Mouse (Mus musculus) MN1 (cell line): ENCODE measurements around the gene Zbtb32.

Experiments
- DNase-seq: peaks from one replicate; pipeline ENCODE4 v3.0.0-alpha.2; 2016; ENCODE audit warnings: low spot score

The Zbtb32 gene

DNA sequence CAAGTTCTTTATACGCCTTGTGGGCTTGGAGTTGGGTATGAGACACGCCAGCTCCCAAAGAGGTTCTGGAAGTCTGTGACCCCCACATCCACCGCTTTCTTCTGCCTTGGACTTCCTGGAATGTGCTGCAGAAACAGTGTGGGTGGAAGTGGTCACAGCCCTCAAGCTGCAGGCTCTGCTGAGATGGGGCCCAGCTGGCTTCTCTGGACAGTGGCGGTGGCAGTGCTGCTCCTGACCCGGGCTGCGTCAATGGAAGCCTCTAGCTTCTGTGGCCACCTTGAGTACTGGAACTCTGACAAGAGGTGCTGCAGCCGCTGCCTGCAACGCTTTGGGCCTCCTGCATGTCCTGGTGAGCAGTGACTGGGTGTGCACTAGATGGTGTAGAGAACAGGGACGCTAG lies 32.7 kb downstream of the Zbtb32 start:
- no peak for DNase-seq

DNA sequence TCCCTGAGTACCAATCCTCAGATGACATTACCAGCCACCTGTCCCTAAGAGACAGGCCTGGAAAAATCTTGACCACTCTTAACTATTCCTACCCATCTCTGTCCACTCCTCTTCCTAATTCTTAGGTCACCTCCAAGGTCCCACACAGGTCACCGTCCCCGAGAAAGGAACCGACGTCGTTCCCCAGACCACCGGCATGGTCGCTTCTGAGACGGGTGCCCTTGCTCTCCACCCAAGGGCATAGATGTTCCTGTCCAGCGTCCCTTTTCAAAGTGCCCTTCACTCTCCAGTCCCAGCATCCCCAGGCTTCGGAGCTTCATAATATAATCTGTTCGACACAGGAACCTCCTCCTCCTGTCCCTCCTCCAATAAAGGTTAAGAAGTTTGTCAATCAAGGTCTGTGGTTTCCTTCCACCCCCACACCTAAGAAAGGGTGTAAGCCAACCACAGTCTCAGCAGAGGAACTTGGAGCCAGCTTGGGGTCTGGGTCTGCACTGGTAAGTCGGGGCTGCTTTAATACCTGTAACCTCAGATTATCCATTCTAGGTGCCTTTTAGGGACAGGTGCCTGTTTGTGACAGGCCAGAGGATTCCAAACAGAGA lies 33.6 kb downstream of the Zbtb32 start, which contains the start of gene Igflr1:
Gene Igflr1, plus strand, starts transcription at position 458 of the 602 bp plus-strand sequence.
- DNase-seq, result no peak

DNA sequence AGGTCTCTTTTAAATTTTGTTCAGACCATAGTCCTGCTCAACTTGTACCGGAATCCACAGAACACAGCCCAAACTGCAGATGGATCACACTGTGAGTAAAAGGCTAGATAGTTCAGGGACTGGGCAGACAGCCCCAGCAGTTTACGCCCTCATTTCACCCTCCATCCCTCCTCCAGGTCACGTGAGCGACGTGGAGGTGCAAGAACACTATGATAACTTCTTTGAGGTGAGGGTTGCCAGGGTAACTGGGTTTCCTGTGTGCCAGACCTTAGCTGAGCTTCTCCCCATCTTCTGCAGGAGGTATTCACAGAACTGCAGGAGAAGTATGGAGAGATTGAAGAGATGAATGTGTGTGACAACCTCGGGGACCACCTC lies 34.8 kb downstream of the Zbtb32 start:
- DNase-seq, result no peak

DNA sequence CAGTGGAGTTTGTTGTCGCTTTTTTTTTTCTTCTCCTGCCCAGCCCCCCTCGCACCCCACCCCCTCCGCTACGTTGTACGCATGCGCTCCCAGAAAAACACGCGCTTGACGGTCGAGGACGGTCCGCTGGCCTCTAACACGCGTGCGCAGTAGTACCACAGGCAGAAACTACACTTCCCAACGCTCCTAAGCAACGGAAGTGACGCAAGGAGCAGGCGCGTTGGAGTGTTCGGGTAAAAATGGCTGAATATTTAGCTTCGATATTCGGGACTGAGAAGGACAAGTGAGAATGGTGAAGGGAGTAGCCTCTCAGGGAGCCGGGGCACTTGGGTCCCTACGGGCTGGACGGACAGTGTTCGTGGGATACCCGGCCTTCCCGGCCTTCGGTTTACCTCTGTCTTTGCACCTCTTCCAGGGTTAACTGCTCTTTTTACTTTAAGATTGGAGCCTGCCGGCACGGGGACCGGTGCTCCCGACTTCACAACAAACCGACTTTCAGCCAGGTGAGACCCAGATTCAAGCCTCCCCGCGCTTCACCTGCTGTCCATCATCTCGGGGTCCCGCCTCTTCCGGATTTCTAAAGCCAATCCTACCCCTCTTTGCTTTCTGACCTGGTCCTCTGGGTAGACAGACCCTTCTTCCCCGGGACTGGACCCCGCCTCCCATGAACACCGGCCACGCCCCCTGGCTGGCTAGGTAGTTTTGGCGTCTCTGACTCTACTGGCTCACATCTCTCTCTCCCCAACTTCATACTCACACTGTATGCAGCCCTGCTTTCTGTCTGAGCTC lies 35.4 kb downstream of the Zbtb32 start, which contains the start of the genes U2af1l4, Gm49396 and Psenen:
Gene U2af1l4, plus strand, starts transcription at position 185 of the 789 bp plus-strand sequence.
Gene Gm49396, plus strand, starts transcription at position 228 of the 789 bp plus-strand sequence.
Gene Psenen, minus strand, starts transcription at position 511 of the 789 bp plus-strand sequence.
- DNase-seq, result peak; percentile 97

DNA sequence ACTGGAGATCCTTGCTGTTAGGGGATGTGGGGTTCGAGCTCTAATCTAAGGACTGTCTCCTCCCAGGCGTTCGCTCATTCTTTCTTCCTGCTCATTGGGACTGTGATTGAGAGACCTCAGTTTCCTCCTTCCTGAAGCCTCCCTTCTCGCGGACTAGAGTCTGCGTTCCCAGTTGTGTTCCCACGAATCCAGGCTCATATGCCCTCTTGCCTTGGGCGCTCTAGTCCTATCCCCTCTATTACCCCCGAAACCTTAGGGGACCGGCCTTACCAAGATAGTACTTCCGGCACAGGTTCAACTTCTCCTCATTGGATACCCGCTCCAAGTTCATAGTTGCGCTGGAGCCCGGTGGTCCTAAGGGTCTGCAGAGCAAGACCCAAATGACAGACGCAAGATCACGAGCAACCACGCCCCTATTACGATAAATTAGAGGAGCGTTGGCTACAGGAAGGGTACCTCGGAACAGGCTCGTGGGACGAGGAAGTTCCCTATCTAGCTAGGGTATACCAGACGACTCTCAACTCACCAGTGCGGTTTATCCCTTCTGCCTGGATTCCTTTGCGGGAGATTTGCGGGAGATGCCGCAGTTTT lies 36.1 kb downstream of the Zbtb32 start:
- peak; percentile 17 for DNase-seq

DNA sequence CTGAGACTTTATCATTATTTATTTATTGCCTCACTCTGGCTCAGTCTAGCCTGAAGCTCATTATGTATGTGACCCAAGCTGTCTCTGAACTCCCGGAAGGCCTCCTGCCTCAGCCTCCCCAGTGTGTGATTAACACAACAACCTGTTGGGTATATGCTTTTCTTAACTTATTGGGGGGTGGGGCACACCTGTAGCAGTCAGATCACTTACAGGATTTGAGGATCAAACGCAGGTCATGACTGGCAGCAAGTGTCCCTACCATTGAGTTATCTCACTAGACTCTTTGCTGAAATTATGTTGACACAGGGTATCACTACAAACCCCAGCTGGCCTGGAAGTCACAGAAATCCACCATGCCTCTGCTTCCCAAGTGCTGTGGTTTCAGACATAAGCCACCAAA lies 38.4 kb downstream of the Zbtb32 start:
- no peak for DNase-seq

DNA sequence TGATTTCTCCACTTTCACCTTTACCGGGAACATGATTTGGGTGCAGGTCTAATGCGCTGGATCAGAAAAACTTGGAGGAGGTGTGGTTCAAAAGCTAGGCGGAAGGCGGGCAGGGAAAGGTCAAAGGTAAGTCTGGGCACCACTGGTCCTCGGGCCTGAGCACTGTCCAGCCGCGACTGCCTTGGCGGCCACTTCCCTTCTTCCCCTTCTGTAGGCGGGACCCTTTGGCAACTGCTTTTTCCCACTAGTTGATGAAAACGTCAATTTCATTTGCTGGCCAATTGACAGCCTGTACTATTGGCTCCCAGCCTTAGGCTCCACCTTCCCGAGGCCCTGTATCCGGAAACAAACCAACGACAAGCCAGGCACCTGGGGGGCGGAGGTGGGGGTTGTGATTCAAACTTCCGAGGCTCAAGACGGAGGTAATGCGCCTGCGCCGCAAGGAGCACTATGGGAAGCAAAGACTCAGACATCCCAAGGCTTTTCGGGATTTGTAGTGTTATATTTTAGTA lies 39.2 kb downstream of the Zbtb32 start, which contains the start of gene Lin37:
Gene Lin37, minus strand, starts transcription at position 396 of the 512 bp plus-strand sequence.
- peak; percentile 95 for DNase-seq

DNA sequence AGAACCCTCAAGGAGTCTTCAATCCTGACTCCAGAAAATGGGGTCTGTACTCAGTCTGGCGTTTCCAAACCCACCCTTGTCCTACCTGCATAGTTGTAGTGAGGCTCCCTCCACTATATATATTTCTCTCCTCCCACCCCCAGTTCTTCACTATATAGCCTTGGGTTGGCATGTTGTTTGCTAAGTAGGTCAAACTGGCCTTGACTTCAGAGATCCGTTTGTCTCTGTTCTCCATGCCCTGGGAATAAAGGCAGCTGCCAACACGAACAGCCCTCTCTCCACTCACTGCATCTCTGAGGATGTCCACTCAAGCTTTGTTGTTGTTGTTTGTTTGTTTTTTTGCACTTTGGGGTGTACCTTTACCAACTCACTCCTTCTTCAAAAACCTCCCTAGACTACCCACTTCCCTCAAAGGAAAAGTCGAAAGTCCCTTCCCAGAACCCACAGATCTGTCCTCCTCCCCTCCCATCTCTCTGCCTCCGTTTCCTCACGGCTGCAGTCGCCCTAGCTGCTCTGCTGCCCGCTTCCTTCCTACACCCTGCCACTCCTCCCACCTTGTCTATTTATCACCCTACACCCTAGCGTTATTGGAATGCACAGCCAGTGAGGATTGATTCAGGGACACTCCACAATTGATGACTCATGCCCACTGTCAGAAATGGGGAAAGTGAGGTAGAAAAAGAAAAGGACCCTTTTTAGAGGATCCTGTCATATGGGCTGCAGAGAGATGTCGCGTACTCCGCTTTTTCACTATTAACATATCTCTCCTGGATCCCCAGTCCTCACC lies 39.9 kb downstream of the Zbtb32 start:
- DNase-seq, result peak; percentile 31

DNA sequence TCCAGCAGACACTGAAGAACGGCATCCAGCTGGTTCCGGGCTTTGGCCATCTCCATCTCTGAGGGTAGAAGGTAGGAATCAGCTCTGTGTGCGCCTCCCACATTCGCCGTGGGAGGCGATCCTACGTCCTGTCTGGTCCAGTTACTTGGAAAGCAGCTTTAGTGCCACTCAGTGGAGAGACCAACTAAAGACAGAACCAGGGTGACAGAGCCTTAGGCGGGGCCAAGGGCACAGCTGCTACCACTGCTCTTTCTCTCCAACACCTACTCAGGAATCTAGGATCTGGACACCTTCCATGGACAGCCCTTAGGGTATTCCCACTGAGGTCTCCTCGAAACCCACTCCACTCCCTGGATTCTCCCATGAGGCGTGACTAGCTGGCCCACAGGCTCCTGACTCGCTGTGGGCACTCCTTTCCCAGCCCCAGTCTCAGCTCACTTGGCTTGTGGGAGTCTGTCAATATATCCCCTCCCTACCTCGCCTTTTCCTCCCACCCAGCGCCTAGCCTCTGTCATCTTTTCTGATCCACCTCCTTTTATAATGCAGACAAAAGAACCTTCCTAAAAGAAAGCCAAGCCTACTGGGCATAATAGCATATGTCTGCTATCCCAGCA lies 40.7 kb downstream of the Zbtb32 start:
- peak; percentile 37 for DNase-seq

DNA sequence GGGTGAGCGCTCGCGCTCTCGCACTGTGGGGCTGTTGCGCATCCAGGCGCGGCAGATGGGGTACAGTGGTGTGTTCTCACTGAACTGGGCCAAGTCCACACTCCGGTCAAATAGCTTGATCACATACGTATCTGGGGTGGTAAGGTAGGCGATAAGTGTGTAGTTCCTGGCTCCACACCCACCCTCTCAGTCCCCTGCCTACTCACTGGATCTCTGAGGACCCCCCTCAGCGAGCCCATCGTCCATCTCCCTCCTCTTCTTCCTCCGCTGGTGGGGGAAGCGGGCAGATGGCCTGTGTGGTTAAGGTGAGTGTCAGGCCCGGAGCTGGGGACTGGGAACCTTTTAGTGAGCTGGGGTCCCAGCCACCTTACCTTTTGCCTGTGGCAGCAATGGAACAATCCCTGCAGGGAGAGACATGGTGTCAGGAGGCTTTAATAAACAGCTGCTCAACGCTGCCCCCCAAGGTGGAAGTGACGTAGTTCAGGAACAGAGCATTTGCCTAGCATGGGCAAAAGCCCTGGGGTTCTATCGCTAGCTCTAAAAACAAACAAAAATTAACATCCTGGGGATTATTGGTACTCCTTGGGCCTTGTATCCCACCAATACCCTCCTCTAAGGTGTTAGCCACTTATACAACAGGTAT lies 41.7 kb downstream of the Zbtb32 start:
- peak; percentile 40 for DNase-seq

DNA sequence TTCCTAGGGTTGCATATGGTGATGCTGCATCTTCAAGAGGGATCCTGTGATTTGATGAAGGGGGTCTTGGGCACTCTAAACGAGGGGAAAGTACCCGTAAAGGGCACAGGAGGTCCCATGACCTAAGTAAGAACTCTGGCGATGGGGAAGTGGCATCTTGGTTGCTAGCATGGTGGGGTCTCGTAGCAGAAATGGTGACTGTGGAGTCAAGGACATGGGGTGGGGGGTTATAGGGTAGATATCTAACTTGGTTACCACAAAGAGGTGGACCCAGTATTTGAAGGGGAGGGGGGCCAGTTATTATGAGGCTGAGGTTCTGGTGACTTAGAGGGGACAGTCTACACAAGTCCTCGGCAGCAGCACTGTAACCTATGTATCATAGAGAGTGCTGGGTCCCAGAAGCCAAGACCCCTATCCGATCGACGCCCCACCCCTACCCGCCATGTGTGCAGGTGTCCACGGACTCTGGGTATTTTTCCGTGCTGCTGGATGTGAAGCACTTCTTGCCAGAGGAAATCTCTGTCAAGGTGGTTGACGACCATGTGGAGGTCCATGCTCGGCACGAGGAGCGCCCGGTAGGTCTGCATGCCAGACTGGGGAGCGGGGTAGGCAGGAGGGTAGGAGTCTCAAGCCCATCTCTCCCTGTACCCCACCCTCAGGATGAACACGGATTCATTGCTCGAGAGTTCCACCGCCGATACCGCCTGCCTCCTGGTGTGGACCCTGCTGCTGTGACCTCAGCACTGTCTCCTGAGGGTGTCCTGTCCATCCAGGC lies 44.7 kb downstream of the Zbtb32 start:
- DNase-seq, result no peak

DNA sequence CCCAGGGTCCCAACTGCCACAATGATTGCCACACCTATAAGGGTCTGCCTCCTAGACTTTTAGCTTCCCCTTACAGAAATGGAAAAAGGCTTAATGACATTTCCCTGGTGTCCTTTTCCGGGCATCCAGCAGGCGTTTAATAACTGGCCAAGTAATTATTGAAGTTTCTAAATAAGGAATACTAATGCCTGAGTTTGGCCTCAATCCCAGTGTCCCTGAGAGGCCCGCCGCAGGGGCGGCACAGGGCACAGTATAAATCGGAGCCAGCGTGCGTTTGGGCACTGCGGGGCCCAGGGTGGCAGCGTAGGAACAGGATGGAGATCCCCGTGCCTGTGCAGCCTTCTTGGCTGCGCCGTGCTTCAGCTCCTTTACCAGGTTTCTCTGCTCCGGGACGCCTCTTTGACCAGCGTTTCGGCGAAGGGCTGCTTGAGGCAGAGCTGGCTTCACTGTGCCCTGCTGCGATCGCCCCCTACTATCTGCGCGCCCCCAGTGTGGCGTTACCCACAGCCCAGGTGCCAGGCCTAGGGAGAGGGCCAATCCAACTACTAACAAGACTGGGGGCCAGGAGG lies 45.6 kb downstream of the Zbtb32 start:
- peak; percentile 67 for DNase-seq

DNA sequence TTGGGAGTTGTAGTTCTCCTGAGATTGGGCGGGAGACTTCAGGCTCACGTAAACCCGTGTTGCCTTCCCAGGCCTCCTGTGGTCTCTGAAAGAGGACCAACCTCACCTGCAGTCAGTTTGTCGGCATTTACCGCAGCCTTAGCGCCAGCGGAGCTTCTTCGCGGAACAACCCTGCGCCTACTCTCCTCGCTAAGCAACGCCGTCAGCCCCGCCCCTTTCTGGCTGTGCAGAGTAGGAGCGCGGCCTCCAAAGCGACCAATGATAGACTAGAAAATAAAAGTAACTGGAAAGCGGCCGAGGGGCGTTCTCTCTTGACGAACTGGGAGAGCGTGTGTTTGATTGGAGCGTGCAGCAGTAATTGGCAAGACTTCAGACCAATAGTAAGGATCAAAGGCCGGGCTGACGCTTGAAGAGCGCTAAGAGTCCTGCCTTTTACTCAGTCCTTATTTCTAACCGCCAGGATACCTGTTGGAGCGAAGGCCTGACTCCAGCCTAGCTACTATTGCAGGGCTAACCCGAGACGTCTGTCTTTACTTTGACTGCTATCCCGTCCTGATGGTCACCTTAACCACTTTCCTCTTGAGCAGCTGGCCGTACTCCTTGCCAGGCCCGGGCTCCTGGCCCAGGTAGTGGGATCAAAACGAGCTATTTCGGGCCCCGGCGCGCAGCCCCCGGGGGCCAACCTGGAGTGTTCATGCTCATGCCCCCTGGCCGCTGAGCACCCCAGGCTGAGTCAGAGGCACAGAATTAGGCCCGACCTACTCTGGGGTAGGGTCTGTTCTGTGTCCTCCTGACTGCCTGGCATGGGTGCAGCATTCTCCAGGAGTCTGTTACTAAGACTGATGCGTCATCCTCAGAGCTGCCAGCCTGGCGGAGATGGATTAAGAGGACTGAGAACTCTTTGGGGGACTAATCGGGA lies 46.3 kb downstream of the Zbtb32 start, which contains the start of the genes Hspb6 and Proser3:
Gene Hspb6, plus strand, starts transcription at position 77 of the 919 bp plus-strand sequence.
Gene Proser3, minus strand, starts transcription at position 198 of the 919 bp plus-strand sequence.
- peak; percentile 98 for DNase-seq

DNA sequence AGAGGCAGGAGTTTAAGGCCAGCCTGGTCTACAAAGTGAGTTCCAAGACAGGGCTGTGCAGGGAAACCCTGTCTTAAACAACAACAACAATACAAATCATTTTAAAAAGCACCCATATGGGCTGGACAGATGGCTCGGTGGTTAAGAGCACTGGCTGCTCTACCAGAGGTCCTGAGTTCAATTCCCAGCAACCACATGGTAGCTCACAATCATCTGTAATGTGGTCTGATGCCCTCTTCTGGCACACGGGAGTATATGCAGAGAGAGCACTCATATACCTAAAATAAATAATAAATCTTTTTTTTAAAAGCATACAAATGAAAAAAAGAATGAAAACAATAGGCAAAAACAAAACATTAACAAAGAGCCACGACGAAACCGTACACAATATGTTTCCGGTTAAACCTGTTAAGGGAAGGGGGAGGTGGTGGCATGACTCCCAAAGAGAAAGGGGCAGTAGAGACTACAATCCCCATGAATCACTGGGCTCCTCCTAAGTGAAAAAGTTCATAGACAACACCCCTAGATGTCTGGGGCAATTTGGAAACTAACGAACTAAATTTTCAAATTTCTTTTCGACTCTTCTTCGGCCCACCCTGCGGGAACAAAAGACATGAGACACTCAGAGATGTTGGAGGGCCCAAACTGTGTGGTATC lies 47.1 kb downstream of the Zbtb32 start:
- DNase-seq, result no peak

DNA sequence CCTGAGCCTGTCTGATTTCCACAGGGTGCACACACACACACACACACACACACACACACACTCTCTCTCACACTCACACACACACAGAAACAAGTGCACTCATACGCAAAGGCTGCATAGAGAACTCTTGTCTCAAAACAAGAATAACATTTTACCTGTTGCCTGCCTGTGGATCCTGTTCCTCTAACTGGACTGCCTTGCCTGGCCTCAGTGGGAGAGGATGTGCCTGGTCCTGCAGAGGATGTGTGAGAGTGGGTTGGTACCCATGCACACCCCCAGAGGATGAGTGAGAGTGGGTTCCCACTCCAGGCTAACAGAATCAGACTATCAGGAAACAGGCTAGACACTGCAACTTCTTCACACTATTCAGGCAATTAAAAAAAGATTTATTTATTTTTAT lies 48.1 kb downstream of the Zbtb32 start:
- DNase-seq, result no peak

DNA sequence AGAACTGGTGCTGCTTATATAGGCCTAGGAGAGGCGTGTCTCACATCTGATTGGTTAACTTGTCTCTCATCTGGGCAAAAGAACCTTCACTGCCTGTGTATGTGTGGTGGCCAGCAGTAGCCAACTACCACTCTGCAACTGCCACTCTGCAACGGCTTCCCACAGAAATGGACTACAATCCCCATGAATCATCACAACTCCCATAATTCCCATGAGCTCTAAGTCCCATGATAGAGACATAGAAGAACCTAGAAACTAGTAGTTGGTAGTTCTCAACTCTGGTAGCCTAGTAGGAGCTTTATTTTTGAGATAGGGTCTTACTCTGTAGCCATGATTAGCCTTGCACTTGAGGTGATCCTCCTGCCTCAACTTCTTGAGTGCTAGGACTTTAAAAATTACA lies 48.8 kb downstream of the Zbtb32 start:
- DNase-seq, result no peak

DNA sequence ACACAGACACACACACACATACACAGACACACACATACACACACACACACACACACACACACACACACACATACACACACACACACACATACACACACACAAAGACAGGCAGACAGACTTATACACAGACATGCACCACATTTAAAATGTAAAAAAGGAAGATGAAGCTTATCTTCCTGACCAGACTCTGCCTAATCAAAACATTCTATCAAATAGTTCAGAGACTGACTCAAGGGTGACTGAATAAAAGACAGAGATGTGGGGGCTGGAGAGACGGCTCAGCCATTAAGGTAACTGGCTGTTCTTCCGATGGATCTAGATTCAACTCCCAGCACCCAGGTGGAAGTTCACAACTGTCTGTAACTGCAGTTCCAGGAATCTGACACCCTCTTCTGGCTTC lies 54.4 kb downstream of the Zbtb32 start:
- no peak for DNase-seq

DNA sequence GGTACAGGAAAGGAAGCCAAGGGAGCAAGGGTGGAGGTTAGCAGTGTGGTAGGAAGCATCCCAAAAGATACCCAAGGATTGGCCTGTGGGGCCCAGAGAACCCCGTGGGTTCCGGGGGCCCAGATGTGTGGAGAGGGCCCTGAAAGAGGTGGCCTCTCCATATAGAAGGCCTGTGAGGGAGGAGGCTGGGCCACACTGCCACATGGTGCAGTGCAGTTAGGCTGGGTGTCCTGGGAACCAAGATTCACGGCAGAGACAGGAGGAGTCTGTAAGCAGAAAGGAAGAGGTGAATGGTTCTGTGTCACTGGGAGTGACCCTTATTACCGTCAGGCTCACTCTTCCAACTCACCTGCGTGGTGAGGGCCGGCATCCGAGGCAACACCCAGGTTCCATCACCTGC lies 58.1 kb downstream of the Zbtb32 start:
- DNase-seq, result no peak
